Mouse (Mus musculus) adrenal gland, postnatal 36 days (tissue): Measurements from ENCODE around the gene Gm49321. TPM values are rescaled to one million over a fixed set of nuclear protein-coding genes. Genes with fewer than 3 reads are reported as not detected.

Source experiments
- DNase-seq, 2 experiments: peaks; one replicate each; pipeline ENCODE4 v3.0.0; 2021; ENCODE audit warnings: mixed read lengths in 1 of 2
- total RNA-seq, 2 experiments: library from RNA; stranded (reverse); gene quantifications; 2 replicates each; pipeline ENCODE4 v1.2.3; 2021

Gene Gm49321
- total RNA-seq, 2 experiments from 2014 or later: 5.7 to 8.5 TPM

DNA sequence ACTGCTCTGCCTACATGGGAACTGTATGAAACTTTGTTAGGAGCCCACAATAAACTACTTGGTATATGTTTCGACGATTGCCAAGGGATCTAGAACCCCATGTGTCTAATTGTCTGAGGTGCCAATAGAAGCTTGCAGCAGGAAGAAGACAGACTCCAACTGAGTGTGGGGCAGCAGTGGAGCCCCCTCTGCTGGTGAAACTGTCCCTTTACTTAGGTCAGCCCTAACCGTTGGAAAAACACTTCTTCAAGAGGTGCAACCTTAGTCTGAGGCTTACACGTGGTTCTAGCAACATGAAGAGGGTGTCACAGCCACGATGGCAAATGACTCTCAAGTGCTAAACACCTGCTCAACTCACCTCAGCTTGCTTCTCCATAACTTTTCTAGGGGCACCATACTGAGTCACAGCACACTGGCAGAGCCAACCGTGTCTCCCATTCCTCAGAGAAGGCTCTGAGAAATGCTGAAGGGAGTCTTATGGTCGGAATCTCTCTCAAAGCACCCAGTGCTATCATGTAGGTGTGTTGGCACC is 77.4 kb downstream of the Gm49321 start:
- peak; percentile 43 to 62 for DNase-seq

DNA sequence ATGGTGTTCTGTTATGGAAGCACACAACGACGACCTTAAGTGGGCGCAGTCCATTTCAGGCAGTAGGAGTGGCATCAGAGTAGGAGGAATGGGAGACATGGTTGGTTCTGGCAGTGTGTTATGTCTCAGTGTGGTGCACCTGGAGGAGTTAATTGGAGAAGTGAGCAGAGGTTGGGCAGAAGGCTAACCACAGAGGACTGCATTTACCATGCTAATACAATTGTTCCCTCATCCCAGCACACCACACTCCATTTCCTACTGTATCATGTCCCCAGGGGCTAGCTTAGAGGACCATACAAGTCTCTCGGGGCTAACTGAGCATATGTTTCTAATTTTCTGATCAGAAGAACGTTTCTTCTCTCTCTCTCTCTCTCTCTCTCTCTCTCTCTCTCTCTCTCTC is 78.0 kb downstream of the Gm49321 start:
- DNase-seq: no peak

Other genes starting within 250 kb of the Gm49321 start
- gene Hif1a, start 36.3 kb upstream of the Gm49321 start, total RNA-seq: 10 to 100 TPM; 66.5 to 69.1 TPM
- gene Snapc1, start 26.8 kb downstream of the Gm49321 start, total RNA-seq: 10 to 100 TPM; 15.7 to 20.9 TPM
- under 1 TPM; 0.16 to 0.66 TPM for gene Syt16, start 60.0 kb downstream of the Gm49321 start, total RNA-seq